Mouse (Mus musculus) neural tube, embryonic 15.5 days (tissue): Measurements from ENCODE around the gene Tnnc2. TPM values are rescaled to one million over a fixed set of nuclear protein-coding genes. Genes with fewer than 3 reads are reported as not detected.
A peak's percentile ranks its signal among the peaks of the same experiment; 100 is the strongest.
"Not testable (repeated sequence)": the region's sequence is repeated elsewhere in the genome, so short reads cannot be mapped to it uniquely, and the experiment has no call there.

Source experiments
- ATAC-seq: fragments of 200-750 bp; cut with Nextera tagmentation; 2 replicates; pipeline ENCODE4 v1.8.0; 2017; ENCODE audit warnings: mild to moderate bottlenecking, moderate TSS enrichment, moderate library complexity; ENCODE audit not compliant: low FRiP score
- H3K27ac ChIP-seq: fragments of 300-500 bp; sonication (generic); replicated peaks from 2 replicates; pipeline ENCODE4 v1.5.1; 2015; ENCODE audit warnings: mild to moderate bottlenecking, inconsistent platforms
- H3K27me3 ChIP-seq: fragments of 300-500 bp; sonication (generic); replicated peaks from 2 replicates; pipeline ENCODE4 v1.6.1; 2015; ENCODE audit warnings: inconsistent platforms
- H3K36me3 ChIP-seq: fragments of 300-500 bp; sonication (generic); 2 replicates; pipeline ENCODE4 v1.6.1; 2015; ENCODE audit warnings: inconsistent platforms
- H3K4me1 ChIP-seq: fragments of 300-500 bp; sonication (generic); 2 replicates; pipeline ENCODE4 v1.6.1; 2015; ENCODE audit warnings: inconsistent platforms
- H3K4me2 ChIP-seq: fragments of 300-500 bp; sonication (generic); 2 replicates; pipeline ENCODE4 v1.6.1; 2015; ENCODE audit warnings: inconsistent platforms, mild to moderate bottlenecking, moderate library complexity
- H3K4me3 ChIP-seq: fragments of 300-500 bp; sonication (generic); replicated peaks from 2 replicates; pipeline ENCODE4 v1.5.1; 2015; ENCODE audit warnings: mild to moderate bottlenecking, inconsistent platforms
- H3K9ac ChIP-seq: fragments of 300-500 bp; sonication (generic); replicated peaks from 2 replicates; pipeline ENCODE4 v1.6.1; 2015; ENCODE audit warnings: mild to moderate bottlenecking, inconsistent platforms
- H3K9me3 ChIP-seq: fragments of 300-500 bp; sonication (generic); replicated peaks from 2 replicates; pipeline ENCODE4 v1.6.1; 2016; ENCODE audit warnings: inconsistent platforms
- WGBS: fragments of 180-500 bp; shearing (Covaris S2); methylation state at CpG from one replicate; pipeline ENCODE4 v1.1.7; 2015; ENCODE audit warnings: mixed read lengths; 5-methylcytosine and 5-hydroxymethylcytosine counted together
- polyA plus RNA-seq: library from polyadenylated mRNA; unstranded; fragments of >200 nt; fragmentation: Nextera tagmentation; extraction: Ambion mirVana; gene quantifications from 2 replicates; pipeline ENCODE4 v1.2.1, GENCODE M21; 2015

Tnnc2 gene
- polyA plus RNA-seq, 1 experiment from 2014 or later = 55.6 TPM

DNA sequence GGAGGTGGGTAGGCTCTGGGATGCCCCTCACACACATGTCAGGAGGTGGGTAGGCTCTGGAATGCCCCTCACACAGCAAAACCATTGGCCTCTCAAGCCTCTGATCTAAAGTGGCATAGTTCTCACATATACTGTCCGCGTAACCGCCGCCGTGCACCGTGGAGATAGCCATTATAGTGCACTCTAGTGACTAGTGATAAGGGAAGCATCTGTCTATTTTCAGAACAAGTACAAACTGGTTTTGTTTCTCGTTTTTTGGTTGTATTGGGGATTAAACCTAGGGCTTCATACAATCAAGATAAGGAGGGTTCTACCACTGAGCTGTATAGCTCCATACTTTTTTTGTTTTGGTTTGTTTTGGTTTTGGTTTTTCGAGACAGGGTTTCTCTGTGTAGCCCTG is 36.1 kb upstream of the Tnnc2 start:
- Histone ChIP-seq H3K36me3 (peaks cover 21% of the 10 kb centered on the region), H3K9me3 (no peaks in the 10 kb centered on the region), H3K4me3 (no peak overlapping the region), H3K9ac (no peak overlapping the region), H3K27me3 (no peaks in the 10 kb centered on the region), H3K27ac (no peak overlapping the region), H3K4me2 (no peak overlapping the region), H3K4me1 (no peaks in the 10 kb centered on the region)
- ATAC-seq = no peak
- 92% methylated on average over 8 of the region's 8 CpGs for WGBS

DNA sequence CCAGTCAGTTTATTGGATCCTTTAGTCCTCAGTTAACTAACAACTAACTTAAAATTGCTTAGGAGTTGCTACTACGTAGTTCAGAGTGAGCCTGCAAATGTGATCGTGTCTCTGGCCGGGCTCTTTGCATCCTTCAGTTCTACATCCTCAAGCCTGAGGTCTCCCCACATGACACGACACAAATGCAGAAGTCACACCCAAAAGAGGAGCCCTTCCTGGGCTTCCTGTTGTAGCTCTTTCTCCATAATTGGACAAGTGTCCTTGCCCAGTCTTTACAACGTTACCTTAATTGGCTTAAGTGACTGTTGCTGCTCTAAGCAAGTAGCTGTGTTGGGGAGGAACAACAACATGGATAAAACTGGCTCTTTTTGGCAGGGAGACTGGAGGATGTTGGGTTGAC is 35.6 kb upstream of the Tnnc2 start:
- no peak for ATAC-seq
- H3K9me3 ChIP-seq = no peaks in the 10 kb centered on the region
- WGBS = 89% methylated on average over 5 of the region's 5 CpGs
- H3K27ac ChIP-seq = no peak overlapping the region
- H3K36me3 ChIP-seq = peaks cover 16% of the 10 kb centered on the region
- H3K27me3 ChIP-seq = no peaks in the 10 kb centered on the region
- H3K4me3 ChIP-seq = no peak overlapping the region
- H3K9ac ChIP-seq = no peak overlapping the region
- no peaks in the 10 kb centered on the region for H3K4me1 ChIP-seq
- H3K4me2 ChIP-seq = no peak overlapping the region

DNA sequence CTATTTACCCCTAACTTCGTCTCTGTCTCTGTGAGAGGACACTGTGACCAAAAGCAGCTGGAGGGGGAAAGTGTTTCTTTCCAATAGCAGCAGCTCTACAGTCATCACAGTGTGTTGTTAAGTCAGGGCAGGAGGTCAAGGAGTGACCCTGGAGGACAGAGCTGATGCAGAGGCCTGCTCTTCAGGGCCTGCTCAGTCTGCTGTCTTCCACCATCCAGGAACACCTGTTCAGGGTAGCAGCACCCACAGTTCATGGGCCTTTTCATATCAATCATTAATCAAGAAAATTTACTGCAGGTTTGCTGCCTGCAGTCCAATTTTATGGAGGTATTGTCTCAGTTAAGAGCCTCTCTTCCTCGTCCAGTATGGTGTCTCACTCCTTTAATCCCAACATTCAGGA is 33.8 kb upstream of the Tnnc2 start:
- ATAC-seq = no peak
- H3K4me1 ChIP-seq = no peaks in the 10 kb centered on the region
- H3K36me3 ChIP-seq = peaks cover 22% of the 10 kb centered on the region
- no peak overlapping the region for H3K4me3 ChIP-seq
- H3K27me3 ChIP-seq = no peaks in the 10 kb centered on the region
- no peak overlapping the region for H3K27ac ChIP-seq
- H3K9me3 ChIP-seq = no peaks in the 10 kb centered on the region
- 53% methylated on average over 2 of the region's 2 CpGs for WGBS
- H3K4me2 ChIP-seq = no peak overlapping the region
- H3K9ac ChIP-seq = no peak overlapping the region

DNA sequence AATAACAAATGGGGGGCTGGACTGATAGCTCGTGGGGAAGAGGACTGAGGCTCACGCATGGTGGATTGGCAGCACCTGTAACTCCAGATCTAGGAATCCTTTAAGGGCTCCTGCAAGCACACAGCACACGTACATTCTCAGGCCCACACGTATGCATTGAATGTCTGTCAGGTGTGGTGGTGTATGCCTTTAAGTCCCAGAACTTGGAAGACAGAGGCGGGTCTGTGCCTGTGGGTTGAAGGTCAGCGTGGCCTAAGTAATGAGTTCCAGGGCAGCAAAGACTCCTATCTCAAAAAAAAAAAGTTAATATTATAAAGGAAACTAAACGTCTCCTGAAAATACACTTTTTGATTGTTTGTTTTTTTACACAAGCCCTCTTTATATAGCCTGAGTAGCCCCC is 26.8 kb upstream of the Tnnc2 start:
- H3K4me2 ChIP-seq = peak overlapping the region; percentile 82
- H3K27me3 ChIP-seq = no peaks in the 10 kb centered on the region
- H3K36me3 ChIP-seq = peaks cover 9% of the 10 kb centered on the region
- H3K9me3 ChIP-seq = no peaks in the 10 kb centered on the region
- no peak overlapping the region for H3K9ac ChIP-seq
- H3K4me1 ChIP-seq = peaks cover 47% of the 10 kb centered on the region
- no peak overlapping the region for H3K4me3 ChIP-seq
- WGBS = 88% methylated on average over 7 of the region's 7 CpGs
- no peak overlapping the region for H3K27ac ChIP-seq
- no peak for ATAC-seq

DNA sequence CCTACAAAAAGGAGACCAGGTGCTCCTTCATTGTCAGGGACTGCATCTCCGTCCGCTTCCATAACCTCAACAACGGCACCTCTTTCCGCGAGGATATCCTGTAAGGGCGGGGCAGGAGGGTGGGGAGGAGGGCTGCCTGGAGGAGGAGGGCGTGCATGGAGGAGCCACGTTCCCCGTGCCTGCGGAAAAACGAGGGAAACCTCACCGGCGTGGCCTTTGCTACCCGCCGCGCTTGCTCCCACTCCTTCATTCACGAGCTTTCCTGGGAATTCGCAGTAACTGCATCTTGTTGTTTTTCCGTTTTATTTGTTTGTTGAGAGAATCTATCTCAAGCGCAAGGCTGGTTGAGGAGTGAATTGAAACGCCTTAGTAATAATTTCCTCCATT is 25.6 kb upstream of the Tnnc2 start:
- Histone ChIP-seq H3K36me3 (peaks cover 16% of the 10 kb centered on the region), H3K4me1 (peaks cover 47% of the 10 kb centered on the region), H3K9ac (peak overlapping the region; percentile 86), H3K4me3 (peak overlapping the region; percentile 96), H3K9me3 (no peaks in the 10 kb centered on the region), H3K4me2 (peak overlapping the region; percentile 82), H3K27me3 (no peaks in the 10 kb centered on the region), H3K27ac (peak overlapping the region; percentile 91)
- under 1% methylated on average over 21 of the region's 21 CpGs for WGBS
- peak; percentile 43 for ATAC-seq

DNA sequence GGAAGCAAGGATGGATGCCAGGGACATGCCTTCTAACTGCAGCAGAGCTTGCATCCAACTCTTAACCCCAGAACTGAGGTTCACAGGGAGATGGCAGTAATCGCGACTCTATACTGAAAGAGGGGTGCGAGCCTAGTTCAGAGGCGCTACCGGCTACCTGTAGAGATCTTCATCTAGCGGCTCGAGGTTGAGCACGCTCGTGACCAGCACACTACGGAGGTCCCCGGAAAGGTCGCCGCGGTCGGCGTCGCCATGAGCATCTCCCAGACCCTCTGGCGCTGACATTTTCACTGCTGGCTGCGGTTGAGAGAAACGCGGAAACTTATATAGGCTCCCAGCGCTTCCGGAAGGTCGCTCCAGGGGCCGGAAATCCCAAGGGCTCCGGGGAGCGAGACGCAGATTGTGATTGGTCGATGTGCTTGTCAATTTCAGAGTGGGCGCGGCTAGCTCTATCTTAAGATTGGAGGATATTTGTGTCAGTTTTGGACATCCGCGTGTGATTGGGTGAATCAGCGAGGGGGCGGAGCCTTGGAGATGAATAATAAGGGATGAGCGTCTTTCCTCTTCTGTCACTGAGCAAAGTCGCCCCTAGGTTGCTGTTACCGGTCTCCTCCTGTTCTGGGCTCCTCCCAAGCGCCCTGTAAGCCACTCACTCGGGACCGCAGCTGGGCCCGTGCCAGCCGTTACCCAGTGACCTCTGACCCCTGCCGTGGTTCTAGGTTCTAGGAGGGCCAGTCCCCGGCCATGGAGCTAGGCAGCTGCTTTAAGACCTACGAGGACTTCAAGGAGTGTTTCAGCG is 25.0 kb upstream of the Tnnc2 start, which contains the start of the genes Acot8 and Zswim3:
Gene Acot8 (minus strand): TSS at position 350 of the 799 bp plus-strand sequence.
Gene Zswim3 (plus strand): TSS at position 566 of the 799 bp plus-strand sequence.
- Histone ChIP-seq H3K36me3 (peaks cover 17% of the 10 kb centered on the region), H3K9ac (peak within 1 kb of the TSS; percentile 86), H3K4me3 (peak within 1 kb of the TSS; percentile 96), H3K4me1 (peaks cover 47% of the 10 kb centered on the region), H3K9me3 (no peaks in the 10 kb centered on the region), H3K4me2 (peak within 1 kb of the TSS; percentile 82), H3K27me3 (no peaks in the 10 kb centered on the region), H3K27ac (peak within 1 kb of the TSS; percentile 91)
- peak; percentile 97 for ATAC-seq
- WGBS = under 1% methylated on average over 47 of the region's 47 CpGs

DNA sequence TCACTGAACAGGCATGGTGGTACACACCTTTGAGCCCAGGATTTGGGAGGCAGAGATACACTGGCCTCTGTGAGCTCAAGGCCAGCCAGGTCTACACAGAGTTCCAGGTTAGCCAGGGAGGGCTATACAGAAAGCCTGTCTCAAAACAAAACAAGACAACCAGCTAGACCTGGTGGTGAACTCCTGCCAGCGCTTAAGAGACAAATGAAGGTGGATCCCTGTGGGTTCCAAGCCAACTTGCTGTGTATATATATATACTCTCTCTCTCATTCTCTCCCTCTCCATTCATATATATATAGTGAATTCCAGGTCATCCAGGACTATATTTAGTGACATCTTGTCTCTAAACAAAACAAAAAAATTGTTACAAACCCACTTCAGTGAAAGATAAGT is 24.1 kb upstream of the Tnnc2 start:
- peak overlapping the region; percentile 76 for H3K9ac ChIP-seq
- peak overlapping the region; percentile 67 for H3K4me2 ChIP-seq
- H3K27ac ChIP-seq = peak overlapping the region; percentile 89; the same call in 1 of the 2 replicates
- H3K36me3 ChIP-seq = peaks cover 16% of the 10 kb centered on the region
- peaks cover 47% of the 10 kb centered on the region for H3K4me1 ChIP-seq
- ATAC-seq = no peak
- H3K9me3 ChIP-seq = no peaks in the 10 kb centered on the region
- WGBS = 63% methylated on average over 1 of the region's 1 CpGs
- H3K27me3 ChIP-seq = no peaks in the 10 kb centered on the region
- H3K4me3 ChIP-seq = peak overlapping the region; percentile 96

DNA sequence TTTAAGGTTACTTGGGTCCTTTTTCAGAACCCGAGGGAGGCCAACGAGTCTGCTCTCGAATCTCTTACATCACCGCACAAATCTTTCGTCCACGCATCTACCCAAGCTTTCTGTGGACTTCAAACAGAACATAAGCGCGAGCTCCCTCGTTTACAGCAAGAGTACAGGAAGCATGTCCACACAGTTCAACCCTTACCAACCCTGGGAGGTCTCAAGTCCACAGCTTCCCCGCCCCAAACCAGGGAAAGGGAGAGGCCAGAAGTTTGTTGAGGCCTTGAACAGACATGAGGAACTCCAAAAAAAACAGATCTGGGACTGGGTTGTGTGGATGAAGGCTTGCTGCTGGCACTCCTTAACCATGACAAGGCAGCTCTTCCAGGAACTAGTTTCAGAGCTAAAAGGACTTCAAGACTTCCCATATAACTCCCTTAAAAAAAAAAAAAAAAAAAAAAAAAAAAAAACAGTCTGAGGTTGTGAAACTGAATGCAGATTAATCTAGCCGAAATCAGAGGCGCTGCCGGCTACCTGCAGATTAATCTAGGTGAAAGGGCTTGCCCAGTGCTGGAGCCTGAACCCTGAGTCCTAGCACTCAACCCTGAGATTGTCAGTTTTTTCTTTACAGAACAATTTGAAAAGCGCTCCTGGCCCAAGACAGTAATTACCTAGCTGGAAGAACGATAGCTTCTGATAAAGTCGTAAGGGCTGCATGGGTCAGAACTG is 23.6 kb upstream of the Tnnc2 start:
- Histone ChIP-seq H3K27ac (no peak overlapping the region), H3K4me2 (peak overlapping the region; percentile 67), H3K27me3 (no peaks in the 10 kb centered on the region), H3K36me3 (peaks cover 13% of the 10 kb centered on the region; the same call in 1 of the 2 replicates), H3K9ac (peak overlapping the region; percentile 76; the same call in 1 of the 2 replicates), H3K4me3 (peak overlapping the region; percentile 96), H3K9me3 (no peaks in the 10 kb centered on the region), H3K4me1 (peaks cover 47% of the 10 kb centered on the region)
- 95% methylated on average over 16 of the region's 16 CpGs for WGBS
- ATAC-seq = no peak

DNA sequence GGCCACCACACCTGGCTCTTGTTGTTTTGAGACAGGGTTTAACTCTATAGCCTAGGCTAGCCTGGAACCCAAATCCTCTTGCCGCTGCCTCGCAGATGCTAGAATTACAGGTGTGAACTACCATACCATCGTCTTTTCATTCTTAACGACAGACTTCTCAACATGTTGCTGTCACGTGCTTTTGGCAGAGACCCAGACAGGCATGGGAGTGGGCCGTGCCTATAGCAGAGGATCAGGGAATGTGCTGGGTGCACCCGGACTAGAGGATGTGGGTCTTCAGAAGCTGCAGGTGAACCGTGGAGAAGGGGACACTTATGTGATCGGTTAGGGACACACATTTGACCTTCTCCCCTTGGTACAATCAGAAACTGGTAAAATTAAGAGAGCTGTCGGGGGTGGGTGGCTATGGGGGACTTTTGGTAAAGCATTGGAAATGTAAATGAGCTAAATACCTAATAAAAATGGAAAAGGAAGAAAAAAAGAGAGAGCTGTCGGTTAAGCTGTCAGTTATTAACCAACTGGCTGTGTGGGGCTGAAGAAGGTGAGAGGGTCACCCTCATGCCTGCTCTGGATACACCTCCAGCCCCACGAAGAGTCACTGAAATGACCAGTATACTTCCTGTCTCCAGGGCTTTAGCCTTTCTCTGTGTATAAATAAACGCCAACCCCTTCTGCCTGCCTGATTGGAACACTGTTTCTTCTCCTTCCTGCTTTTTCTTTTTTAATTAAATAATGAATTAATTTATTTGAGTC is 20.7 kb upstream of the Tnnc2 start:
- no peak for ATAC-seq
- Histone ChIP-seq H3K4me1 (peaks cover 23% of the 10 kb centered on the region), H3K36me3 (peaks cover 38% of the 10 kb centered on the region), H3K9me3 (no peaks in the 10 kb centered on the region), H3K27me3 (no peaks in the 10 kb centered on the region), H3K27ac (no peak overlapping the region), H3K9ac (no peak overlapping the region), H3K4me3 (no peak overlapping the region), H3K4me2 (no peak overlapping the region)
- WGBS = 95% methylated on average over 13 of the region's 13 CpGs

DNA sequence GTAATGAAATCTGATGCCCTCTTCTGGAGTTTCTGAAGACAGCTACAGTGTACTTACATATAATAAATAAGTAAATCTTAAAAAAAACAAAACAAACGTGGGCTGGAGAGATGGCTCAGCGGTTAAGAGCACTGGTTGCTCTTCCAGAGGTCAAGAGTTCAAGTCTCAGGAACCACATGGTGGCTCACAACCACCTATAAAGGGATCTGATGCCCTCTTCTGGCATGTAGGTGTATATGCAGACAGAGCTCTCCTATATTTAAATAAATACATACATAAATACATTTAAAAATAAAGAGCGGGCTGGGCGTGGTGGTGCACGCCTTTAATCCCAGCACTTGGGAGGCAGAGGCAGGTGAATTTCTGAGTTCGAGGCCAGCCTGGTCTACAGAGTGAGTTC is 18.8 kb upstream of the Tnnc2 start:
- WGBS = 84% methylated on average over 6 of the region's 6 CpGs
- not testable (repeated sequence) for ATAC-seq, H3K27me3 ChIP-seq, H3K9ac ChIP-seq, H3K4me2 ChIP-seq, H3K9me3 ChIP-seq, H3K4me3 ChIP-seq, H3K27ac ChIP-seq
- H3K36me3 ChIP-seq = peaks cover 44% of the 10 kb centered on the region
- H3K4me1 ChIP-seq = peaks cover 16% of the 10 kb centered on the region

DNA sequence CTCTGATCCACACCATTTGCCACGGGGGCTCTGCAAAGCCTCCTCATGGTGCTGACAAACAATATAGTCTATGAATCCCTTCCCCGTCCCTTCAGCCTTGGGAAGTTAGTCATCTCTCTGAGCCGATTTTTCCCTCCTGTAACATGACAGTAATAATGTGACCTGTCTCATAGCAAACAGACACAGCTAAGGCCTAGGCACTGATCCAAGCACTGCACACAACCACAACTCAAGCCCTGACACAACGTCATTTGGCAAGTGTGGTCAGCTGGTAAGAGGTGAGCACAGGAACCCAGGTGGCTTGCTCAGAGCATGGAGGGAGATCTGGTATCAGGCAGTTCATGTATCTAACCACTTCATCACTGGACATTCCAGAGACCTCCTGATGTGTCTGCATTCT is 16.1 kb upstream of the Tnnc2 start:
- 80% methylated on average over 4 of the region's 4 CpGs for WGBS
- Histone ChIP-seq H3K4me3 (no peak overlapping the region), H3K4me1 (no peaks in the 10 kb centered on the region), H3K9ac (no peak overlapping the region), H3K36me3 (peaks cover 61% of the 10 kb centered on the region), H3K27ac (no peak overlapping the region), H3K27me3 (no peaks in the 10 kb centered on the region), H3K4me2 (no peak overlapping the region), H3K9me3 (no peaks in the 10 kb centered on the region)
- no peak for ATAC-seq
